Mouse (Mus musculus): ENCODE results near the gene Hyls1.

DNA sequence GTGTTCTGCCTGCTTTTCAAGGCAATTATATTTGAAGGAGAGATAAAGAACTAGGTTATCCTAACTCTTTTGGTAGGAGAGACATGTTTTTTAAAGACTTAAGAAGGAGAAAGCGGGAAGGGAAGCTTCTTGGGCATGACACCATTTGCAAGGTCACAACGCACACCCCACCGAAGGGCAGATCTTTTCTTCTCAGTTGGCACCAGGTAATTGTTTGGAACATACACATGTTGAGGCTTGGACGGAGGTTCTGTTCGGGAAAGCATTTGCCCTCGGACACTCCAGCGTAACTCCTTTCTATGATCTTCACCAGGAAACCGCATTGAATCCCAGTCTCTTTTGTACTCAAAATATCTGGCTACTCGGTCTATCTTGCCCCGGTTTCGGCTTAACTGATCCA lies 9.1 kb downstream of the Hyls1 start:
- TF ChIP-seq NELFE (IDR thresholded peaks at IDR 0.05; ENCODE audit: low read depth, low read length) (no peak), CTCF (IDR thresholded peaks at IDR 0.05 in 2 of 3, conservative IDR thresholded peaks at IDR 0.05 in 1 of 3; ENCODE audit: control insufficient read depth in 1 of 3, insufficient read depth in 1 of 3, low read depth in 2 of 3, low read length in 3 of 3, poor library complexity in 1 of 3, severe bottlenecking in 1 of 3) (no peak), NRF1 (IDR thresholded peaks at IDR 0.05; ENCODE audit: insufficient read depth, low read depth, low read length, poor library complexity, severe bottlenecking) (no peak), BHLHE40 (IDR thresholded peaks at IDR 0.05; ENCODE audit: borderline replicate concordance, low read depth, low read length) (no peak), E2F4 (IDR thresholded peaks at IDR 0.05; ENCODE audit: borderline replicate concordance, low read depth, low read length) (no peak)
